Mouse (Mus musculus): ENCODE measurements around the gene Hist2h2ac. TPM values are rescaled to one million over a fixed set of nuclear protein-coding genes. Genes with fewer than 3 reads are reported as not detected.
A peak's percentile ranks its signal among the peaks of the same experiment; 100 is the strongest.

The Hist2h2ac gene
- polyA plus RNA-seq, 1 experiment, result 1.9 TPM

- H3K79me3 ChIP-seq (ENCODE audit: low read depth), result peaks cover 30% of the 10 kb centered on the region
- no peak for TF ChIP-seq CEBPB (IDR thresholded peaks at IDR 0.05; ENCODE audit: low read depth)
- no peak for TF ChIP-seq MYOG (IDR thresholded peaks at IDR 0.05; ENCODE audit: control insufficient read depth, extremely low read depth, insufficient read length)
- TF ChIP-seq MYOD1 (IDR thresholded peaks at IDR 0.05; ENCODE audit: control insufficient read depth, insufficient read length, low read depth), result no peak
- TF ChIP-seq MAX (IDR thresholded peaks at IDR 0.05), result no peak
- no peak for TF ChIP-seq CTCF (IDR thresholded peaks at IDR 0.05; ENCODE audit: control insufficient read depth, insufficient read depth, insufficient read length)
- TF ChIP-seq USF1 (IDR thresholded peaks at IDR 0.05; ENCODE audit: low read depth), result no peak
- no peak for TF ChIP-seq FOSL1 (IDR thresholded peaks at IDR 0.05; ENCODE audit: insufficient read depth, low read length, poor library complexity, severe bottlenecking)
- H3K36me3 ChIP-seq (ENCODE audit: control insufficient read depth, insufficient read depth), result peaks cover 49% of the 10 kb centered on the region
- peak overlapping the region; percentile 94 for H3K4me3 ChIP-seq (ENCODE audit: insufficient read depth, poor library complexity, severe bottlenecking)
- no peaks in the 10 kb centered on the region for H3K27me3 ChIP-seq (ENCODE audit: control insufficient read depth, insufficient read depth, insufficient read length)
- peaks cover 66% of the 10 kb centered on the region for H3K79me2 ChIP-seq (ENCODE audit: control insufficient read depth, insufficient read depth)
- H3ac ChIP-seq (ENCODE audit: control insufficient read depth, insufficient read length, low read depth), result peak overlapping the region; percentile 98
Observed at GRCm38 (mm10) chr3:96173185-96173584, 47.5 kb downstream of the Hist2h2ac start.

DNA sequence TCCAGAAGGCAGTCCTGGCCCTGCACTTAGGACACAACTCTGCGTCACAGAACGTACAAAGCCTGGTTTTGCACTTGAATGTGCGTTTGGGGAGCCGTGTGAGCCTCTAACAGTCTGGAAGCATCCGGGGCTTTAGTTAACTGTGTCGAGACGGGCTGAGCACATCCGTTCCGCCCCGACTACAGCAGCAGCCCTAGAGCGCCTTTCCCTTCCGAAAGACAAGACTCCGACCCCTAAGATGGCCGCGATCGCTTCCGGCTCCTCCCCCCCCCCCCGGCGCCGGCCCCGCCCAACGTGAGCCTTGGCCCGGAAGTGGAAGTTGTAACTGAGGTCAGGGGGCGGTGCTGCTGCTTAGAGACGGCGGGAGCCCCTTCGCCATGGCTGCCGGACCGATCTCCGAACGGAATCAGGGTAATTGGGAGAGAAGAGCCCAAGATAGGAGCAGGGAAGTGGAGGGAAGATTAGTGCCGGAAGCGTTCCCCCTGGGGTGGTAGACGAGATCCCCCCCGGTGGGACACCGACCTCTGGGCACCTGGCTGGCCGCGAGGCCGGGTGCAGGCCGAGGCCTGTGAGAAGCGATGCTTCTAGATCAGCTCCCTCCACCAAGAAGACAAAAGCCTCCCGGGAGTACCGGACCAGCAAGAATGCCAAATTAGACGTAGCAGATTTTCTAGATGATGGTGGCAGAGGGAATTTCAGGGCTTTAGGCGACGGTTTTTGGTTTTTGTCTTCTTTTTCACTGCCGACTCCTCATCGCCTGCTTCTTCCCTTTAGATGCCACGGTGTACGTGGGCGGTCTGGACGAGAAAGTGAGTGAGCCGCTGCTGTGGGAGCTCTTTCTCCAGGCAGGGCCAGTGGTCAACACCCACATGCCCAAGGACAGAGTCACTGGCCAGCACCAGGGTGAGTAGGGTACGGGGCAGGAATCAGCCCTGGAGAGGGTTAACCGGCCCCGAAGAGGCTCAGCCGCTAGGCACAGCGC lies 48.2 kb downstream of the Hist2h2ac start, which contains the start of gene Sf3b4:
Gene Sf3b4 (plus strand): TSS at position 136 of the 982 bp plus-strand sequence.
- H3K36me3 ChIP-seq (ENCODE audit: control insufficient read depth, insufficient read depth), result peaks cover 42% of the 10 kb centered on the region
- H3K4me3 ChIP-seq (ENCODE audit: insufficient read depth, poor library complexity, severe bottlenecking), result peak within 1 kb of the TSS; percentile 94
- H3ac ChIP-seq (ENCODE audit: control insufficient read depth, insufficient read length, low read depth), result peak within 1 kb of the TSS; percentile 98
- TF ChIP-seq CTCF (IDR thresholded peaks at IDR 0.05; ENCODE audit: control insufficient read depth, insufficient read depth, insufficient read length), result no peak
- no peak for TF ChIP-seq USF1 (IDR thresholded peaks at IDR 0.05; ENCODE audit: low read depth)
- TF ChIP-seq FOSL1 (IDR thresholded peaks at IDR 0.05; ENCODE audit: insufficient read depth, low read length, poor library complexity, severe bottlenecking), result no peak
- TF ChIP-seq MYOD1 (IDR thresholded peaks at IDR 0.05; ENCODE audit: control insufficient read depth, insufficient read length, low read depth), result no peak
- no peak for TF ChIP-seq MAX (IDR thresholded peaks at IDR 0.05)
- no peak for TF ChIP-seq MYOG (IDR thresholded peaks at IDR 0.05; ENCODE audit: control insufficient read depth, extremely low read depth, insufficient read length)
- no peak for TF ChIP-seq CEBPB (IDR thresholded peaks at IDR 0.05; ENCODE audit: low read depth)
- peaks cover 30% of the 10 kb centered on the region for H3K79me3 ChIP-seq (ENCODE audit: low read depth)
- H3K79me2 ChIP-seq (ENCODE audit: control insufficient read depth, insufficient read depth), result peaks cover 66% of the 10 kb centered on the region
- H3K27me3 ChIP-seq (ENCODE audit: control insufficient read depth, insufficient read depth, insufficient read length), result no peaks in the 10 kb centered on the region

- Histone ChIP-seq H3K79me2 (ENCODE audit: control insufficient read depth, insufficient read depth) (peaks cover 66% of the 10 kb centered on the region), H3K27me3 (ENCODE audit: control insufficient read depth, insufficient read depth, insufficient read length) (no peaks in the 10 kb centered on the region), H3ac (ENCODE audit: control insufficient read depth, insufficient read length, low read depth) (peak overlapping the region; percentile 79), H3K79me3 (ENCODE audit: low read depth) (peaks cover 30% of the 10 kb centered on the region), H3K4me3 (ENCODE audit: insufficient read depth, poor library complexity, severe bottlenecking) (peak overlapping the region; percentile 94), H3K36me3 (ENCODE audit: control insufficient read depth, insufficient read depth) (peaks cover 37% of the 10 kb centered on the region)
- TF ChIP-seq MAX (IDR thresholded peaks at IDR 0.05), result no peak
- no peak for TF ChIP-seq MYOD1 (IDR thresholded peaks at IDR 0.05; ENCODE audit: control insufficient read depth, insufficient read length, low read depth)
- TF ChIP-seq CTCF (IDR thresholded peaks at IDR 0.05; ENCODE audit: control insufficient read depth, insufficient read depth, insufficient read length), result no peak
- TF ChIP-seq CEBPB (IDR thresholded peaks at IDR 0.05; ENCODE audit: low read depth), result no peak
- TF ChIP-seq FOSL1 (IDR thresholded peaks at IDR 0.05; ENCODE audit: insufficient read depth, low read length, poor library complexity, severe bottlenecking), result no peak
- TF ChIP-seq MYOG (IDR thresholded peaks at IDR 0.05; ENCODE audit: control insufficient read depth, extremely low read depth, insufficient read length), result no peak
- no peak for TF ChIP-seq USF1 (IDR thresholded peaks at IDR 0.05; ENCODE audit: low read depth)
Observed at GRCm38 (mm10) chr3:96171583-96172196, 49.0 kb downstream of the Hist2h2ac start.

GRCm38 (mm10) chr3:96170976-96171545 lies 49.6 kb downstream of the Hist2h2ac start:
- H3K27me3 ChIP-seq (ENCODE audit: control insufficient read depth, insufficient read depth, insufficient read length), result no peaks in the 10 kb centered on the region
- peaks cover 28% of the 10 kb centered on the region for H3K79me3 ChIP-seq (ENCODE audit: low read depth)
- H3ac ChIP-seq (ENCODE audit: control insufficient read depth, insufficient read length, low read depth), result peak overlapping the region; percentile 20
- peaks cover 31% of the 10 kb centered on the region for H3K36me3 ChIP-seq (ENCODE audit: control insufficient read depth, insufficient read depth)
- TF ChIP-seq FOSL1 (IDR thresholded peaks at IDR 0.05; ENCODE audit: insufficient read depth, low read length, poor library complexity, severe bottlenecking) (no peak), MYOD1 (IDR thresholded peaks at IDR 0.05; ENCODE audit: control insufficient read depth, insufficient read length, low read depth) (no peak), MAX (IDR thresholded peaks at IDR 0.05) (no peak), CTCF (IDR thresholded peaks at IDR 0.05; ENCODE audit: control insufficient read depth, insufficient read depth, insufficient read length) (no peak), CEBPB (IDR thresholded peaks at IDR 0.05; ENCODE audit: low read depth) (no peak), USF1 (IDR thresholded peaks at IDR 0.05; ENCODE audit: low read depth) (no peak), MYOG (IDR thresholded peaks at IDR 0.05; ENCODE audit: control insufficient read depth, extremely low read depth, insufficient read length) (no peak)
- peaks cover 60% of the 10 kb centered on the region for H3K79me2 ChIP-seq (ENCODE audit: control insufficient read depth, insufficient read depth)
- H3K4me3 ChIP-seq (ENCODE audit: insufficient read depth, poor library complexity, severe bottlenecking), result peak overlapping the region; percentile 94

Small RNA genes within 50 kb of the gene (microRNA-seq; reads per million reads assigned to microRNA genes)
- gene Gm44492 (ENCODE audit: borderline microRNAs expressed) (0.20 reads per million), gene Gm47311 (ENCODE audit: borderline microRNAs expressed) (not detected), gene Gm47313 (ENCODE audit: borderline microRNAs expressed) (not detected)

Other genes with a start within 250 kb of the Hist2h2ac start
- 103 TPM for gene Plekho1, start 224.9 kb downstream of the Hist2h2ac start, polyA plus RNA-seq (2012; fragmentation: generic; extraction: Trizol)
- 15.6 TPM for gene Vps45, start 162.4 kb downstream of the Hist2h2ac start, polyA plus RNA-seq (2012; fragmentation: generic; extraction: Trizol)
- gene Otud7b, start 116.4 kb downstream of the Hist2h2ac start, polyA plus RNA-seq (2012; fragmentation: generic; extraction: Trizol), result 12.5 TPM
- 5.1 TPM for gene Mtmr11, start 58.9 kb downstream of the Hist2h2ac start, polyA plus RNA-seq (2012; fragmentation: generic; extraction: Trizol)
- 136 TPM for gene Sf3b4, start 48.5 kb downstream of the Hist2h2ac start, polyA plus RNA-seq (2012; fragmentation: generic; extraction: Trizol)
- gene Sv2a, start 39.7 kb downstream of the Hist2h2ac start, polyA plus RNA-seq (2012; fragmentation: generic; extraction: Trizol), result 0.33 TPM
- gene Bola1, start 1.2 kb downstream of the Hist2h2ac start, polyA plus RNA-seq (2012; fragmentation: generic; extraction: Trizol), result 76.1 TPM
- 0.18 TPM for gene Hist2h2ab, start 1.0 kb downstream of the Hist2h2ac start, polyA plus RNA-seq (2012; fragmentation: generic; extraction: Trizol)
- 0.98 TPM for gene Hist2h2be, start 239 bp upstream of the Hist2h2ac start, polyA plus RNA-seq (2012; fragmentation: generic; extraction: Trizol)
- gene Hist2h3c2, start 18.2 kb upstream of the Hist2h2ac start, polyA plus RNA-seq (2012; fragmentation: generic; extraction: Trizol), result 5.1 TPM
- gene Hist2h2aa2, start 19.4 kb upstream of the Hist2h2ac start, polyA plus RNA-seq (2012; fragmentation: generic; extraction: Trizol), result 20.3 TPM
- gene Hist2h2aa1, start 24.6 kb upstream of the Hist2h2ac start, polyA plus RNA-seq (2012; fragmentation: generic; extraction: Trizol), result not detected
- 0.32 TPM for gene Hist2h3c1, start 25.8 kb upstream of the Hist2h2ac start, polyA plus RNA-seq (2012; fragmentation: generic; extraction: Trizol)
- gene Hist2h4, start 42.4 kb upstream of the Hist2h2ac start, polyA plus RNA-seq (2012; fragmentation: generic; extraction: Trizol), result 0.89 TPM
- gene Hist2h3b, start 47.8 kb upstream of the Hist2h2ac start, polyA plus RNA-seq (2012; fragmentation: generic; extraction: Trizol), result 11.3 TPM
- 3.3 TPM for gene Hist2h2bb, start 48.9 kb upstream of the Hist2h2ac start, polyA plus RNA-seq (2012; fragmentation: generic; extraction: Trizol)
- gene Fcgr1, start 73.1 kb upstream of the Hist2h2ac start, polyA plus RNA-seq (2012; fragmentation: generic; extraction: Trizol), result 0.02 TPM
- gene BC107364, start 231.4 kb upstream of the Hist2h2ac start, polyA plus RNA-seq (2012; fragmentation: generic; extraction: Trizol), result not detected